Mouse (Mus musculus): Measurements from ENCODE around the gene Lca5.

Lca5 gene

DNA sequence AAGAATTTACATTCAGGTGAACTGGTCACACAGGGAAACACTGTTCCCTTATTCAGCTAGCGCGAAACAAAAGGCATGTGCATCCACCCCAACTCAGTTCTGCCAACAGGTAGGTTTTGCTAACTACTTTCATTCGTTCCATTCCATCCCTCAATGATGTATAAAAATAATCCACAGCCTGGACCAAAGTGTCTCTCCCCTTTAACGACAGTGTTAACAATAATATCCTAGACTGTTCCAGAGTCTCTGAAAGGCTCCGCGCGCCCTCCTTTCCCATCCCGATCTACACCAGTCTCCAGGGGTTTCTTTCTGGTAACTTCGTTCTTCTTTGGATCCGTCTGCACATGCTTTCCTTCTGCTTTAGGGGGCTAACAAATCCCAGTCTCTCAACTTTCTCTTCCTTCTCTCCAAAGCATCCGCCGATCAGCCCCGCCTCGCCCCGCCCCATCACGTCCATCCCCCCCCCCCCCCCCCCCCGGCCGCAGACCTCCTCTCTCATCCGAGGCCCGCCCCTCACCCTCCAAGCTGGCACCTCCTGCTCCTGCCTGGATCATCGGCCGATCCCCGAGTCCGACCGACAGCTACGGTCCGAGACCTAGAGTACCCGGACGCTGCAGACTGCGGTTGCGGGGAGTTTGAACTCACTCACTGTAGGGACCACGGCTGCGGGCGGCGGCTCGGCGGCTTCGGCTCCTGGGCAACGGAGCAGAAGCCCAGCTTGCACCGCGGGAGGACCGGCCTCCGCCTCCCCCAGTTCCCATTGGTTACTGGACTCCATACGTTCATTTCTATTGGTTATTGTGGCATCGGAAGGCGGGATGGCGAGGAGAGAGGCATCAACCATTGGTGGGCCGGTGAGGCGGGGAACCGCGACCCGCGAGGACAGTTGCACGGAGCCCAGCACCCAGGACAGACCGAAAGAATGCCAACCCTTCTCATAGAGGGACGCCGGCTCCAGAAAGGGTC lies at the start of gene Lca5:
TSS of gene Lca5 (minus strand) at position 736 of the 966 bp plus-strand sequence.
- in situ Hi-C loops (cut with MboI; ENCODE audit: unreplicated experiment in 2 of 2) = loop anchor here in 1 of 2 experiments (10.0 kb wide), 2 partner anchors 166 to 254 kb away; no protein-coding TSS in a partner anchor

- in situ Hi-C loops (cut with MboI; ENCODE audit: unreplicated experiment in 2 of 2) = no loop called here
Observed at GRCm38 (mm10) chr9:83488491-83489210, 47.7 kb upstream of the Lca5 start.

DNA sequence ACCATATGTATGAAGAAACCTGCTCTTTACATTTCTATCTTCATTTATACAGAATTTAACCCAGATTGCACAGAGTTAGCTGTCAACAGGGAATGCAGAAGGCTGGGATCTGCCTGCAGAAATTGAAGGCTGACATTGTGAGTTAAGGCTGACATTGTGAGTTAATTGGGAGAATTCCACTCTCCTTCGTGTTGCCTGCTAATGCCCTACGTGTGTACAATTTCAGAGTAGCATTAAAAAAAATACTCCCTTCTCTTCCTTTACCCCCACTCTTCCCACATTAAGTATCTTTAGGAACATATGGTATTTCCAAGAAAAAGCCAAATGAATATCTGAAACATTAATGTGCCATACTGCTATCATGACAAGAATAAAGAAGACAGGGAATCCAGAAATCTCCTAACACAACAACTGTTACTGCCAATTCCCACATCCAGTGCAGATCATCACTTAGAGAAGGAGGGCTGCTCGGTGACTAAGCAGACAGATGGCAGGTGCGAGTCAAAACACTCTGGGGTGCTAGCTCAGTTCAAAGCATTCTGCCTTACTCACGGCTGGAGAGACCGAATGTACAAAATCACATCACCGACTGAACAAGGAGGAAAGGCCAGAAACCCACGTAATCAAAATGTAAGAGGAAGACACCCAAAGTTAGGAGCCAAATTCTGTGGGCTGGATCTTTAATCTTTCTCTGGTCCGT lies 47.0 kb upstream of the Lca5 start:
- in situ Hi-C loops (cut with MboI; ENCODE audit: unreplicated experiment in 2 of 2) = no loop called here

DNA sequence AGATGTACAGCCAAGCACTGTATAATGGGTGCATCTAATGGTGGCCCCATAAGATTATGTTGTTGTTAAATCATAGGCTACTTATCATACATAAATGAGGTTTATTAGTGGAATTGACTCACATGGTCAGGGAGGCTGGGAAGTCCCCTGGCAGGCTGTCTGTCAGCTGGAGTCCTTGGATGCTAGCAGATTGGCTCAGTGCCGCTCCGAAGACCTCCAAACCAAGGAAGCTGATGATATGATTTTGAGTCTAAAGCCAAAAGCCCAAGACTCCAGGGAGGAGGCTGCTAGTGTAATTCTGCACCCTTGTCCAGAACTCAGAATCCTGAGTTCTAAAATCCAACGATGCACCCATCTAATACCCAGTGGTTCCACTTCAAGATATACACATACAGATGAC lies 45.0 kb upstream of the Lca5 start:
- in situ Hi-C loops (cut with MboI; ENCODE audit: unreplicated experiment in 2 of 2) = no loop called here

DNA sequence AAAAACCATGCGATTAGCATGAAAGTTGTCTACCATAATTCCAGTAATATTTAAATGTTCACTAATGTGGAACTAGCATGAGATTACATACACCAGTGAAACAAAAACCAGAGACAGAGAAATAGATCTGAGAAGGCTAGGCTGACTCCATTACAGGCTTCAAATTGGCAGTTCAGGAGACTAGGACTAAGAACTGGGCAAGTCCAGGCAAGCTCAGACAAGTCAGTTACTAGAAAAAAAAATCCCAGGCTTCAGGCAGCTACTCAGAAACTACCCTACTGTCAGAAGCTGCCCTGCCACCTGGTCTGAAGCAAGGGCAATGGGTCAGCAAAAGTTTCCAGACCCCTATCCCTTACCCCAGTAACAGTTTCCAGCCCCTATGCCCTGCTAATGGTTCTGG lies 44.4 kb upstream of the Lca5 start:
- in situ Hi-C loops (cut with MboI; ENCODE audit: unreplicated experiment in 2 of 2) = no loop called here

DNA sequence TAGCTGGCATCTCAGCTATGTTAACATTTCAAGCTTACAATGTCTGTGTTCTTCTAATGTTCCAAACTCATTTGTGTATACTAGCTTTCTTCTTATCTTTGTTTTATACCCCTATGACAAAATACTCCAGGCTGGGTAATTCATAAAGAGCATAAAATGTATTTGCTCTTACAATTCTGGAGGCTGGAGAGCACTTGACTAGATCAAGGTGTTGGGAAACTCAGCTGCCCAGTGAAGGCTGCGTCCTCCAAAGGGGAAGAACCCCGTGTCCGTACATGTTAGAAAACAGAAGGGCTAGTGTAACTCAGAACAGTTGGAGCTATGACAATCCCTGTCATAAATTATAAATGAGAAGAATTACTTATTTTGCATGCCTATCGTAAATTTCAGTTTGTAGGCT lies 42.5 kb upstream of the Lca5 start:
- in situ Hi-C loops (cut with MboI; ENCODE audit: unreplicated experiment in 2 of 2) = no loop called here

GRCm38 (mm10) chr9:83482176-83482949 lies 41.4 kb upstream of the Lca5 start:
- in situ Hi-C loops (cut with MboI; ENCODE audit: unreplicated experiment in 2 of 2) = no loop called here

DNA sequence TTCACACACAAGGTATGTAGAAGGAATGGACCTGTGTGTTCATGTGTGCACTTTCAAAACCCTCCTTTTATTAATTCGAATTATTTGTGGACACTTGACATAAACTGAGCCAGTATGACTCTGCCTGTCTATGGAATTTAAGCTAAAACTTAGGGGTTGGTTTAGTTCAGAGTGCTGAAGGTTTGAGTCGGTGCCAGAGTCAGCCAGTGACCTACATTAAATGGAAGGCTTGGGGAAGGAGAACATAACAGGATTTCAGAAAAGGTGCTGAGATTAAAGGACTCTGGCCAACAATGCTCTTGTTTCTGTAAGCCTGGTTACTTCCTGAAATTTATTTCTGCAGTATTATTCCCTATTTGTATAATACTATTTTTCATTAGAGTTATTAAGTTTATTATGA lies 28.9 kb upstream of the Lca5 start:
- in situ Hi-C loops (cut with MboI; ENCODE audit: unreplicated experiment in 2 of 2) = no loop called here

DNA sequence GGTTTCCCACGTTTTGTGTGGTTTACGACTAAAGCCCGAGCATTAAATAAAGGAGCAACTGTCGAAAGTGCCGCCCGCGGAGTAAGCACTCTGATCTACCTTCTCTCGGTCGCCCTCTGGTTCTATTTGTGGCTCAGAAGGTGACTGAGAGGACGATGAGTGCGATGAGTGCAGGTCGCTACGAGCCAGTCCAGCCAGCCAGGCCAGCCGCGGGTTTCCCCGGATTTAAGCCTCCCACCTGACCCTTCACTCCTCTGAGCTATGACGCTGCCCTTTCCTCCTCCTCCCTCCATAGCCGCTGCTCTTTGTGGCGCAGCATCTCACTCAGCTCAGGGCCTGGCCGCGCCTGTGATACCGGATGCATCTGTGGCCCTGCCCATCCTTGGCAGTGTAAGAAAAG lies 6.8 kb upstream of the Lca5 start:
- in situ Hi-C loops (cut with MboI; ENCODE audit: unreplicated experiment in 2 of 2) = loop anchor here in 1 of 2 experiments (10.0 kb wide), 2 partner anchors 173 to 247 kb away; no protein-coding TSS in a partner anchor

DNA sequence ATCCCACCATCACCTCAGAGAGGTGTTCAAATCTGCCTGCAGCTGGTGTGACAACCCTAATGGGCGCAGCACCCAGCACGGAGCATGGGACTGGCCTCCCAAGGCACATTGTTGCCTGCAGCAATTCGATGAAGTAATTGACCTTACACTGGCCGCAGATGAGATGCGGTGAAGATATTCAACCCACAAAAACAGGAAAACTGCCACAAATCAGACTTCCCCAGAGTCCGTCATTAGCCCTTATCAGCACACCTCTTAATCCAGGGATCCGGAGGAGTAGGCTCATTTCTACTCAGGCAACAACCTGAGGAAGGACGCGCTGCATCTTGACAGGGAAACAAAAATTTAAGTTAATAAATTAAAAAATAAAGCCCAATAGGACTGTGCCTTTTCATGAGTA lies 6.2 kb upstream of the Lca5 start:
- in situ Hi-C loops (cut with MboI; ENCODE audit: unreplicated experiment in 2 of 2) = loop anchor here in 1 of 2 experiments (10.0 kb wide), 2 partner anchors 172 to 248 kb away; no protein-coding TSS in a partner anchor

DNA sequence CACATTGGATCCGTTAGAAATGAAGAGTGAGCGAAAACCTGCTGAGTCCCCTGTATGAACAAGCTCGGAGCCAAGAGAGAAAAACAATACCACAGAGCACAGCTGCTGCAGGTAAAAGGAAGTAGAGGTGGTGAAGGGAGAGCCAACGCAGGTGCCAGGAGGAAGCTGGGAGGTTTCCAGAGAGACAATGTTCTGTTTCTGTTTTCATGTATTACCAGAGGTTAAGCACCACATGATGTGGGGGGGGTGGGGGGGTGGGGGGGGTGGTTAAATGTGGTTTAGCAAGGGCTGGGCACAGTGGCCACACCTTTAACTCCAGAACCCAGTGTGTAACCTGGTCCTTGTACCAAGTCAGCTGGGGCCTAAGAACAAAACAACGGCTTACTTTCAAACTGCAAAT lies 3.3 kb downstream of the Lca5 start:
- in situ Hi-C loops (cut with MboI; ENCODE audit: unreplicated experiment in 2 of 2) = loop anchor here in 1 of 2 experiments (5.0 kb wide), 1 partner anchor 45 kb away; no protein-coding TSS in a partner anchor

GRCm38 (mm10) chr9:83434489-83434888 lies 6.4 kb downstream of the Lca5 start:
- in situ Hi-C loops (cut with MboI; ENCODE audit: unreplicated experiment in 2 of 2) = no loop called here

DNA sequence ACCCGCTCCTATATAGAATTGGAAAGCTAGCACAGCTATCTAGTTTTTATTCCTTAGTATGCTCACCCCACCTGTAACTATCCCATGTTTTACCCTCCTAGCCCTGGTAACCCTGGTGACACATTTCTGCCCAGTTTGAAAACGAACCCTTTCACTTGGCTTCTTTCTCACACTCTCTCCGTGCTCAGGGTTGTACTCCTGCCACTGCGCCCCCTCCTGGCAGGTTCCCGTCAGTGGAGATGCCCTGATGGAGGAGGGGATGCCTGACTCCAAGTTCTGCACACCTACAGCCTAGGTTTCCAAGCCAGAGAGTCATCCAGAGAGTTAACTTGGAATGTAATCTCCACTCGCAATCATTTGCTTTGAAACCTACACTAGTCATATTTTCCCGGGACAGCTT lies 7.3 kb downstream of the Lca5 start:
- in situ Hi-C loops (cut with MboI; ENCODE audit: unreplicated experiment in 2 of 2) = no loop called here

DNA sequence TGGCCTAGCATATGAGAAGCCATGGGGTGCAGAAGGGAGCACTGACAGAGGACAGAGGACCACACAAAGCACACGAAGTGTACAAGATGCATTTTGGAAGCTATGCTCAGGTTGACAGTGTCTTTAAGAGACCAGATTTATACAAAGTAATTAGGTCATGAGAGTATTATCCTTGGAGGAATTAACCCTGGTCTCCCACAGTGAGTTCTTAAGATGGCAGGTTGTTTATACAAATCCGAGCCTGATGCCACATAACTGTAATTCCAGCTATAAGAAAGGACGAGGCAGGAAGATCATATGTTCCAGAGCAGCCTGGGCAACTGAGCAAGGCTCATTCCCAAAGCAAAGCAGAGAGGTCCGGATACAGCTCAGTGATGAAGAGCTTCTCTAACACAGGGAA lies 13.0 kb downstream of the Lca5 start:
- in situ Hi-C loops (cut with MboI; ENCODE audit: unreplicated experiment in 2 of 2) = no loop called here

- in situ Hi-C loops (cut with MboI; ENCODE audit: unreplicated experiment in 2 of 2) = no loop called here
Observed at GRCm38 (mm10) chr9:83418965-83419364, 22.0 kb downstream of the Lca5 start.

- in situ Hi-C loops (cut with MboI; ENCODE audit: unreplicated experiment in 2 of 2) = no loop called here
Observed at GRCm38 (mm10) chr9:83413046-83413445, 27.9 kb downstream of the Lca5 start.

DNA sequence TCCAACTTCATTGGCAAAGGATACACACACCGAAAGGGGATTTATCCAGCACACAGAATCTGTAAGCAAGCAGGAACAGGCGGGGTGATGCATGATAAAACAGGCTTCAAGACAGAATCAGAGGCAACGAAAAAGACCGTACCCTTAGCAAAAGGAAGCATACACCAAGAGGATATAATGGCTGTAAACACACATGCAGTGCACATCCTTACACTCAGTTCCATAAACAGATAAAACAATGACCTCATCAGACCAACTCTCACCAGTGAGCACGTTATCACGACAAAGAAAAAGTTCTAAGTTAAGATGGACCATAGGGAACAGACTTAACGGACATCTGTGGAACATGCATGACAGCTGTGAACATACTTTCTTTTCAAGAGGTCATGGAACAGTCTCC lies 35.8 kb downstream of the Lca5 start:
- in situ Hi-C loops (cut with MboI; ENCODE audit: unreplicated experiment in 2 of 2) = no loop called here

DNA sequence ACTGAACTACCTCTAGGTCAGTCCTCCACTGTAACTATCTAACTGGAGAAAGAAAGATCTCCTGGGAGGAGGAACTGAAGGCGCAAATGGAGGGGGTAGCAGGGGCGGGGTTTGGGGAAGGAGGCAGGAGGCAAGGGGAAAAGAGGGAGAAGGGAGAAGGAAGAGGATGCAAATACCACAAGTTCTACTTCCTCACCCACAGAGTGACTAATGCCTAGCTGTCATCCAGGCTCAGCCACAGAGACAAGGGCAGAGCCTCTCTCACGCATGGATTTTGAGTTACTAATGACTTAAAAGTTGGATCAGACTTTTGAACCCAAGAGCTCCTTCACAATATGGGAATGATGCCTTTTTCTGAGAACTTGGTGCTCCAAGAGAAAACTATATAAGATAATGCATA lies 40.1 kb downstream of the Lca5 start:
- in situ Hi-C loops (cut with MboI; ENCODE audit: unreplicated experiment in 2 of 2) = no loop called here

DNA sequence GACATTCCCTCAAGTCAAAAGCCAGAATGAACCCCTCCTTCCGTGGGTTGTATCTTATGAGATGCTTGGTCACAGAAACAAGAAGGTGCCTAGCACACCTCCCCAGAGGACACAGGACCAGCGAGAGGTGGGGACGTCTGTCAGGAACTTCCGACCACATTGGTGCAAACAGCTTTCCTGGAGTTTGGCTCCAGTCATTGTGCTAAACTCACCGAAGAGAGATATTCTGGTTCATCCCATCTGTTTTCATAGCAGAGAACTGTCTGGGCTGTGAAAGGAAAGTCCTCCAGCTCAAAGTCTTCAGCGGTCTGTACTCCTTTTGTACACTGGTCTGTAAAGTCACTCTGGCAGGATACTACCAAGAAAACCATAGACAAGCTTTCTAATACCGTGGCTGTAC lies 41.5 kb downstream of the Lca5 start:
- in situ Hi-C loops (cut with MboI; ENCODE audit: unreplicated experiment in 2 of 2) = loop anchor here in 1 of 2 experiments (25.0 kb wide), 1 partner anchor 1537 kb away; the partner anchor contains the start of gene Mei4

DNA sequence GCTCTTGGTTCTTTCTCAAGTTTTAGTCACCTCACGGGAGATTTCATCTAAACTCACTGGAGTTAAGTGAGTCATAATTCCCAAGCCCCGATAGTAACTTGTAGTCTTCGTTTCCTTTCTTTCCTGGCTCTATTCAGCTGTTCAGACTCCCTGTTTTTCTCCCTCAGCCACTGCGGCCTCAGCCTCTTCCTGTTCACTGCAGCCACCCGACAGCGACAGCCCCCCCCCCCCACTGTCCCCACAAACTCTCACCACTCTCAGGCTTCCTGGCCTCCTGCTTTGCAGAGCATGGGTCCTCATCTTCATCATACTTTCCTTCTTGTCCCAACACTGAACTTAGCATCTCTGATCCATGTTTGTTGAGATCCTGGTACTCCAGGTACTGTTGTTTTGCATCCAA lies 42.7 kb downstream of the Lca5 start:
- in situ Hi-C loops (cut with MboI; ENCODE audit: unreplicated experiment in 2 of 2) = loop anchor here in 1 of 2 experiments (25.0 kb wide), 1 partner anchor 1536 kb away; the partner anchor contains the start of gene Mei4

All from v-Abl transformed pro-B cells (cell line).